Mouse (Mus musculus) gastrocnemius, adult 2 months (tissue): Measurements from ENCODE around the gene Snx25. TPM values are rescaled to one million over a fixed set of nuclear protein-coding genes. Genes with fewer than 3 reads are reported as not detected.
A peak's percentile ranks its signal among the peaks of the same experiment; 100 is the strongest.

Experiments
- DNase-seq: peaks from one replicate; pipeline ENCODE4 v3.0.0; 2022
- H3K27ac ChIP-seq: fragments of 200-600 bp; 2 replicates; pipeline ENCODE4 v1.8.1; 2022; ENCODE audit warnings: mild to moderate bottlenecking
- H3K4me3 ChIP-seq: fragments of 200-600 bp; 2 replicates; pipeline ENCODE4 v1.8.1; 2022; ENCODE audit warnings: mild to moderate bottlenecking, moderate library complexity
- CTCF ChIP-seq: fragments of 200-600 bp; IDR thresholded peaks from 2 replicates; pipeline ENCODE4 v1.8.1; 2022; ENCODE audit warnings: antibody characterized with exemption, mild to moderate bottlenecking, moderate library complexity
- intact Hi-C: fragments of 180-260 bp; cut with DNase I; formaldehyde crosslinking; loops from one replicate; pipeline ENCODE4 v1.15.1; 2025
- total RNA-seq, 2 experiments: library from RNA; stranded (reverse); gene quantifications; 2 replicates each; pipeline ENCODE4 v1.2.3; 2021

Snx25 gene
- total RNA-seq, 2 experiments from 2014 or later: 6.0 to 6.4 TPM

DNA sequence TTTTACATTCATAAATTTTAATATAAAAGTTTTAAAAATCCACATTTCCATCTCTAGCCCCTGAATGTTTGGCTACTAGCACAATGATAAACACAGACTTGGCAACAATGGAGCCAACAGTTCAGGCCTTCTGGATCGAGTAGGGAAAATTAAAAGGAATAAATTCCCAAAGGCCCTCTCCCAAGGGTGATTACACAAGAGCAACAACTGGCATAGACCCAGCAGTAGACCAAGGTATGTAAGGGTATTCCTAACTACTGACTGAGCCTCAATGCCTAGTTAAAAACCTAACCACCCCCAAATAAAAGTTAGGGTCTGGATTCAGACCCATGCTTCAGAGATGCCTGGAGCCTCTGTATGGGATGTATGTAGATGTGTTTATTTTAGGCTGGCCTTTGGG lies 112.3 kb downstream of the Snx25 start:
- no peak for TF ChIP-seq CTCF
- intact Hi-C loops: no loop called here
- Histone ChIP-seq H3K27ac (no peak overlapping the region), H3K4me3 (no peak overlapping the region)
- no peak for DNase-seq

DNA sequence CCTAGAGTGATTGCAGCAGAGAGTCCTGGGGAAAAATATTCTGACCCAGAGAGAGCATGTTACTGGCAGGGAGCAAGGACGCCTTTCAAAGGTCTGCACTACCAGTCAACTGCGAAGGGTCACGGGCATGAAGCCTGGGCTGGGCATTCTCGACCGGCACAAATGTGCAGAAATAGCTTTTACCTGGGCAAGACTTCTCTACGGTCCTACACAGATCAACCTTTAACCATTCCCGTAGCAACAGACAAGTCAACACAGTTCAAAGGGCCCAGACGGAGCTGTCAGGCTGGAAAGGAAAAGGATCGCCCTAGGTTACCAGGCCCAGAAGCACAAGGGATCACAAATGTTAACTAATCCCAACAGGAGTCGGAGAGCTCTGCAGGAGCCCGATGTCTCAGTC lies 115.7 kb downstream of the Snx25 start:
- TF ChIP-seq CTCF: no peak
- H3K4me3 ChIP-seq: no peak overlapping the region
- no peak for DNase-seq
- intact Hi-C loops: no loop called here
- H3K27ac ChIP-seq: no peak overlapping the region

DNA sequence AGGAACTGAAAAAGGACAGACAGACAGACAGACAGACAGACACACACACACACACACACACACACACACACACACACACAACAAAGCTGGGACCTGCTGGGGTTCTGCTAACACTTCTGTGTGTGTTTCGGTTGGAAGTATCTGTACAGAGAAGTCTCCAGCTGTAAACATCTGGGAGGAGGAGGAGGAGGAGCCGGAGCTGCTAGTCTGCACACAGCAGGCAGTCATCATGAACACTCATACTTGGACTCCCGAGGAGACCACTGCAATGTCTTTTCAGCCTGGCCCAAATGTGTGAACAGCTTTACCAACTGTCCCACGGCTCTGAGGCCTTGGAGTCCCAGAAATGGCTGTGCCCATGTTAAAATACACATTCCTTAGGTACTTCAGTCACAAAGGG lies 127.6 kb downstream of the Snx25 start:
- intact Hi-C loops: no loop called here
- no peak overlapping the region for H3K4me3 ChIP-seq
- no peak for DNase-seq
- no peak overlapping the region for H3K27ac ChIP-seq
- no peak for TF ChIP-seq CTCF

DNA sequence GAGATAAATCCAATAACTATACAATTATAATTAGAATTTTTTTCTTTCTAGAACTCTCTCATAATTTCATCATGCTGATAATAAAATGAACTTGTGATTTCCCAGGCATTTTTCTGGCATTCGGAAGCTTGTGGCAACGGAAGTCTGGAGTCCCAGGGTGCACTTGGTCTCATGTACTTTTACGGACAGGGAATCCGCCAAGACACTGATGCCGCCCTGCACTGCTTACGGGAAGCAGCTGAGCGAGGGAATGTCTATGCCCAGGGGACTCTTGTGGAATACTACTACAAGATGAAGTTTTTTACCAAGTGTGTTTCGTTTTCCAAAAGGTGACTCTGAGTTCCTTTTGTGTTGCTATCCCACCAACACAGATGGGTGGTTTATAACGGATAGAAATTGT lies 129.2 kb downstream of the Snx25 start:
- intact Hi-C loops: no loop called here

DNA sequence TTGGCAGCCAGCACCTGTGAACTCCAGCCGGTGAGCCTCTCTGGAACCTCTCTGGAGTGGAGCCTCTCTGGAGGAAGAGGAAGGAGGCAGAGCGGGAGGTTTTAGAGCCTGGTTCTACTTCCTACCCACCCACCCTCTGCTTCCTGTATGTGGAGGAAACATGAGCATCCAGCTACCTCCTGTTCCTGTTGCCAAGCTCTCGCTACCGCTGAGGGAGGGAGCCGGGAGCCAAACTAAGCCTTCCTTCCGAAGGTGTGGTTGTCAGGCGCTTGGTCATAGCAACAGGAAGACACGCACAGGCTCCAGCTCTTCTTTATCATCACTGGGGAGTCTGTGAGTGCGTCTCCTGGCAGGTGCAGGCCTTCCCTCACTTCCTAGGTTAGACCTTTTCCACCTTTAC lies 129.8 kb downstream of the Snx25 start:
- DNase-seq: peak; percentile 29
- Histone ChIP-seq H3K27ac (peak overlapping the region; percentile 39; the same call in 1 of the 2 replicates), H3K4me3 (no peak overlapping the region)
- no peak for TF ChIP-seq CTCF
- intact Hi-C loops: no loop called here

More for the DNA sequence above, 129.2 kb downstream of the Snx25 start:
- no peak for DNase-seq
- TF ChIP-seq CTCF: no peak
- Histone ChIP-seq H3K4me3 (no peak overlapping the region), H3K27ac (peak overlapping the region; percentile 39; the same call in 1 of the 2 replicates)

DNA sequence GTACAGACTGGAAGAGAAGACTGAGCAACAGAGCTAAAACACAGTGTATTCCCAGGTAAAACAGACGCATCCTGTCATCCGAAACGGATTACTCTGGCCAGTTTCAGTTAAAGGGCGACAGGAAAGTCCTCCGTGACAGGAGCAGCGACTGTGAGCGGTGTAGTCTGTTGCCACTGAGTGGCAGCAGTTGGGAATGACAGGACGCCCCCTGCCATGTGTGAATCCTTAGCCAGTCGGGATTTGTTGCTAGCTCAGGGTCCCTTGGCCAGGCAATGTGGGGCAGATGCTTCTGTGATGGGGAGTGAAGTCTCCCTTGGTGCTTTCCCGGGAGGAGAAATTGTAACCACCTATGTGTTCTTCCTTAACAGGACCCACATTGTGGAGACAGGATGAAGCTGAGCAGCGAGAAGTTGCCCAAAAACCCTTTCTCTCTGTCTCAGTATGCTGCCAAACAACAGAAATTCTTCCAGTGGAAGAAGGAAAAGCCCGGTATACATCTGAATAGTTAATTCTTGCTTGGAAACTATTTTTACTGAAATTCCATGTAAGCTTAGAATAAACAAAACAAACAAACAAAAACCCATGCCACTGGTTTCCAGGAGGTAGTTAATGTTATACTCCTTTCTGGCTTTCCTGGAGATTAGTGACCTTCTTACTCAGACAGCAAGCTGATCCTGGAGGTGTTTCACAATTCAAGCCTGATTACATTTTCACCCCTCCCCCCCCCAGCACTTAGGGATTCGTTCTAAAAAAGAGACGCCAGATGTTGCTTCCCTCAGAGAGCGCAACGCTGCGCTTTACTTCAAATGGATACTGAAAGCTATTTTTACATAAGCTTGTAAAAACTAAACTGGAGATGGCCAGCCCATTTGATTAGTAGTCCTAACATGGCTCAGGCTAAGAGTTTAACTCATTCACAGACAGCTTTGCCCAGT lies 140.9 kb downstream of the Snx25 start:
- H3K4me3 ChIP-seq: peak overlapping the region; percentile 64
- intact Hi-C loops: no loop called here
- DNase-seq: peak; percentile 49
- H3K27ac ChIP-seq: peak overlapping the region; percentile 71
- TF ChIP-seq CTCF: peak; percentile 50

DNA sequence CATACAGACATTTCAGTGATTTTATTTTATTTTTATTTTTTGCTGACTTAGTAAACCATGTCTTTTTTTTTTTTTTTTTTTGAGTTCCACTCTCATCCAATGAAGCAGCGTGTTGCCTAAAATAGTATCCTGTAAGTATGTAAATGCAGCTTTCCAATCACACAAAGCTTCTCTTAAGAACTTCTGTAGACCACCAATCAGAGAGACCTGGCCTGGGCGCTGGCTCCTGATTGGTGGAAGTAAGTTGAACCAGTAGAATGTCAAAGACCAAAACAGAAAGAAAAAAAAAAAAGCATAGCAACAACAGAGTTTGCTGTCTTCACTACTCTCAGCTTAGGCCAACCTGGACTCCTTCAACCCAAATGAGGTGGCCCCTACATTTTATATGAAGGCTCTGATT lies 141.7 kb downstream of the Snx25 start:
- DNase-seq: no peak
- peak overlapping the region; percentile 71 for H3K27ac ChIP-seq
- intact Hi-C loops: no loop called here
- TF ChIP-seq CTCF: no peak
- H3K4me3 ChIP-seq: peak overlapping the region; percentile 64

DNA sequence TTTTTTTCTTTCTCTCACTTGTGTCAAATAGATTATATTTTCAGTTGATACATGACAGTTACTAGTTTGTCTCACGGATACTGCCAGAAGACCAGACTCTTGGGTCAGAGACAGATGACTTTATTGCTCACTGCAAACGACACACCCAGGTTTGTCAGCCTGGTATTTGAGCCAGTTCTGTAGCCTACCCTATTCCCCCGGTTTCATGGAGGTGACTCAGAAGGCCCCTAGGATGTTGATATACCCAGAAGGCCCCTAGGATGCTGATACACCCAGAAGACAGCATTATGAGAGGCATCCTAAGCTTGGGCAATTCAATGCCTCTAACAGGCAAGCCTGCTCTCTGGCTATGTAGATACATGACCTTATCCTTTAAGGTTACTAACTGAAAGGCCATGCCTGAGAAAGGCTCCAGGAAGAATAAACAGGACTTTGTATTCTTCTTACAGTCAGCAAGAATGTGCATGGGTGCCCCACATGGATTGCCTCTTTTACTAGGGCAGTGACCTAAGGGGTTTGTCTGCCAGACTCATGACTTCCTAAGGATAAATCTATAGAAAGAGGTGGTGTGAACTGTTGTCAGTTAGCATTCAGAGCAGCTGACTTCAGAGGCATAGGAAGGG lies 144.8 kb downstream of the Snx25 start:
- DNase-seq: no peak
- no peak overlapping the region for H3K4me3 ChIP-seq
- intact Hi-C loops: no loop called here
- H3K27ac ChIP-seq: no peak overlapping the region
- no peak for TF ChIP-seq CTCF

DNA sequence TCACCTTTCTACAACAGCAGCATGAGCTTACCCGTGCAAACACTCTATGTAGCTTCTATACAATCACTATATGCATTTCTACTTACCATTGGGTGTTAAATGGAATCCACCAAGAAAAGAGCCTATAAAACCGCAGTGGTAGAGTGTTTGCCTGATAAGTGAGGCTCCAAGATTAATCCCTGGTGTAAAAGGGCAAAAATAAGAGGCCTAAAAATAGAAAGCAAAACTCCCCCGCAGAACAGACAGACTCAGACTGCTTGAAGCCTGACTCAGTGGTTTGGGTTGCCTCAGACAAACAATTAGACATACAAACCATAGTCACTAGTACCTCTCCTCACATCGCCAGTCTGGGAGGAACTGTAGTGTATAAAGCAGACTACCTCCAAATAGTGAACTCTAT lies 146.4 kb downstream of the Snx25 start, which contains the start of gene Ankrd37:
TSS of gene Ankrd37 (minus strand) at position 112 of the 400 bp plus-strand sequence.
- TF ChIP-seq CTCF: no peak
- no peak within 1 kb of the TSS; the same call in 1 of the 2 replicates for H3K27ac ChIP-seq
- H3K4me3 ChIP-seq: no peak within 1 kb of the TSS
- no peak for DNase-seq
- intact Hi-C loops: no loop called here

DNA sequence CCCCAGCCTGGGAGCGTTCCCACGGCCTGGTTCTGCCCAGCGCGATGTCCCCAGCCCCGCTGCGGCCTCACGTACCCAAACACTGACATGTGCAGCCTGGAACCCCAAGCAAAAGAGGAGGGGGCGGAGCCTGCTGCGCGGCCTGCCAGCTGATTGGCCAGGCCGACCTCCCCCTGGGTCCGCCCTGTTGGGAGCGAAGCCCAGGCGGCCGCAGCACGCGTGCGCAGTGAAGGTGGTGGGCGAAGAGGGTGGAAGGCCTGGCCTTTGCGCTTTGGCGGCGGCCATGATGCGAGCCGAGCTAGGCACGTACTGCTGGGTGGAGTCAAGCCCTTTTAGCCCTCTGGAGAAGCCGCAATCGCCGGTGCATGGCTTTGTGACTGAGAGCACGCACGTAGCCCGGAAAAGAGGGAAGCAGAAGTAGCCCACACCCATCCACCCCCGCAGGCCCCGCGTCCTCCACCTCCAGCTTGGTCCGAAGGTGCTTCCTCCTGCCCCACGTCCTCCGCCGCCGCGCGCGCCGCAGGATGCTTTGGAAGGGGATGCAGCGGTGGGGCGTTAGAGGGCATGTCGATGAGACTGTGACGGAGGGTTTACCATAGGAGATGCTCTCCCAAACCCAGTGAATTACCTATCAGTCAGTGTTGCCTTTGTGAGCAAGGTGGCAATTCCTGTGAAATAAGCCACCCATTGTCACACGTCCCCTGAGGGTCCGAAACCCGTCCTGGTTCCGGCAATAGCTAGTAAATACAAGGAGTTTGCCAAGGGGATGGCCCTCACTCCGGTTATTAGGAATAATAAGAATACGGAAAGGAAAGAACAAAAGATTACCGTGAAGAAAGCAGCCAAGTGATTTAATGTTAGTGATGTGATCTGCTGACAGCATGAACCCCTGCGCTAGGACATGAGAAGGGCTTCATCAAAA lies 151.9 kb downstream of the Snx25 start:
- intact Hi-C loops: loop anchor here (5.0 kb wide), 1 partner anchor 152 kb away; the partner anchor contains the start of genes Cfap97 and Snx25
- DNase-seq: peak; percentile 100
- peak overlapping the region; percentile 99 for H3K27ac ChIP-seq
- peak overlapping the region; percentile 83 for H3K4me3 ChIP-seq
- TF ChIP-seq CTCF: no peak

DNA sequence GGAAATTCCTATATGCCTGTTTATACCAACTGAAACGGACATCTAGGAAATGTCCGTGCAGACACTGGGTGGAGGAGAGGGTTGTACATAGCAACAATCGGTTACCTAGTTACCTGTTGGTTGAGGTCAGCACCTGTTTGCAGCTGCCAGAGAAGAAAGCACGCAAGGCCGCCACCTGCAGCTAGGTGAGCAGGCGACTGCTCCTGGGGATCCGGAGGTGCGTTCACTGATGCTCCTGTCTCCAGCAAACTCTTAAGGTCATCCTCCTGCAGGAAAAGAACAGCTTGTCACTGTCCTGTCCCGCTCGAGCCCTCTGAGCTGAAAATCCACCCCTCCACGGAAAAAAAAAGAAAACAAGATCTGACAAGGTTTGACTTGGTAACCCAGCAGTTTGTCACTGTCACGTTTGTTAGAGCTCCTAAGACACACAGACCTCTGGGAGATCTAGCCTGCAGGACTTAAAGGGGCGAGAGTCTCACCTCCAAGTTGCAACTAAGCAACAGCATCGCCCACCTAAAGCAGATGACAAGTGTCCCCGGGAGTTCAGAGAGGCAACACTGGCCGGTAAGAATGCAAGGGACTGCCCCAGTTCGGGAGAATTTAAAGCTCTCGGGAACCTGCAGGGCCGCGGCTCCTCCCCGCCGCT lies 152.7 kb downstream of the Snx25 start, which contains the start of gene Lrp2bp:
TSS of gene Lrp2bp (plus strand) at position 166 of the 646 bp plus-strand sequence.
- peak within 1 kb of the TSS; percentile 83 for H3K4me3 ChIP-seq
- no peak for TF ChIP-seq CTCF
- H3K27ac ChIP-seq: peak within 1 kb of the TSS; percentile 99
- intact Hi-C loops: loop anchor here (5.0 kb wide), 1 partner anchor 153 kb away; the partner anchor contains the start of genes Cfap97 and Snx25
- DNase-seq: peak; percentile 32
